Mouse (Mus musculus) neural tube, embryonic 11.5 days (tissue): ENCODE measurements around the gene Nol4l. TPM values are rescaled to one million over a fixed set of nuclear protein-coding genes. Genes with fewer than 3 reads are reported as not detected.

ENCODE experiments used
- ATAC-seq: fragments of 200-750 bp; cut with Nextera tagmentation; 2 replicates; pipeline ENCODE4 v1.8.0; 2017; ENCODE audit warnings: moderate number of reproducible peaks, mild to moderate bottlenecking, moderate TSS enrichment, moderate library complexity; ENCODE audit not compliant: insufficient read depth, low FRiP score, low TSS enrichment
- DNase-seq: peaks from one replicate; pipeline ENCODE4 v3.0.0-alpha.2; 2015; ENCODE audit warnings: low spot score
- H3K27ac ChIP-seq: fragments of 300-500 bp; sonication (generic); 2 replicates; pipeline ENCODE4 v1.5.1; 2014; ENCODE audit warnings: low read depth, mild to moderate bottlenecking, low read length
- H3K27me3 ChIP-seq: fragments of 300-500 bp; sonication (generic); 2 replicates; pipeline ENCODE4 v1.6.1; 2014; ENCODE audit warnings: mild to moderate bottlenecking, low read length, mixed read lengths; ENCODE audit not compliant: control insufficient read depth, insufficient read depth
- H3K36me3 ChIP-seq: fragments of 300-500 bp; sonication (generic); 2 replicates; pipeline ENCODE4 v1.6.1; 2014; ENCODE audit warnings: mild to moderate bottlenecking, low read length, moderate library complexity, mixed read lengths; ENCODE audit not compliant: control insufficient read depth, insufficient read depth
- H3K4me1 ChIP-seq: fragments of 300-500 bp; sonication (generic); 2 replicates; pipeline ENCODE4 v1.6.1; 2014; ENCODE audit warnings: low read length, mixed read lengths; ENCODE audit not compliant: control insufficient read depth, insufficient read depth
- H3K4me2 ChIP-seq: fragments of 300-500 bp; sonication (generic); 2 replicates; pipeline ENCODE4 v1.6.1; 2014; ENCODE audit warnings: low read depth, mild to moderate bottlenecking, moderate library complexity
- H3K4me3 ChIP-seq: fragments of 300-500 bp; sonication (generic); 2 replicates; pipeline ENCODE4 v1.5.1; 2014; ENCODE audit warnings: low read depth, low read length
- H3K9ac ChIP-seq: fragments of 300-500 bp; sonication (generic); 2 replicates; pipeline ENCODE4 v1.6.1; 2014; ENCODE audit warnings: mild to moderate bottlenecking, low read length
- H3K9me3 ChIP-seq: fragments of 300-500 bp; sonication (generic); 2 replicates; pipeline ENCODE4 v1.6.1; 2016; ENCODE audit warnings: low read length; ENCODE audit not compliant: control insufficient read depth
- WGBS: fragments of 180-500 bp; shearing (Covaris S2); extraction: QIAGEN DNeasy Blood & Tissue Kit; methylation state at CpG from one replicate; pipeline ENCODE4 v1.1.7; 2014; 5-methylcytosine and 5-hydroxymethylcytosine counted together
- polyA plus RNA-seq: library from polyadenylated mRNA; unstranded; fragments of >200 nt; fragmentation: Nextera tagmentation; extraction: Ambion mirVana; gene quantifications from 2 replicates; pipeline ENCODE4 v1.2.1, GENCODE M21; 2014

The Nol4l gene
- polyA plus RNA-seq, 1 experiment from 2014 or later = 37.5 TPM

DNA sequence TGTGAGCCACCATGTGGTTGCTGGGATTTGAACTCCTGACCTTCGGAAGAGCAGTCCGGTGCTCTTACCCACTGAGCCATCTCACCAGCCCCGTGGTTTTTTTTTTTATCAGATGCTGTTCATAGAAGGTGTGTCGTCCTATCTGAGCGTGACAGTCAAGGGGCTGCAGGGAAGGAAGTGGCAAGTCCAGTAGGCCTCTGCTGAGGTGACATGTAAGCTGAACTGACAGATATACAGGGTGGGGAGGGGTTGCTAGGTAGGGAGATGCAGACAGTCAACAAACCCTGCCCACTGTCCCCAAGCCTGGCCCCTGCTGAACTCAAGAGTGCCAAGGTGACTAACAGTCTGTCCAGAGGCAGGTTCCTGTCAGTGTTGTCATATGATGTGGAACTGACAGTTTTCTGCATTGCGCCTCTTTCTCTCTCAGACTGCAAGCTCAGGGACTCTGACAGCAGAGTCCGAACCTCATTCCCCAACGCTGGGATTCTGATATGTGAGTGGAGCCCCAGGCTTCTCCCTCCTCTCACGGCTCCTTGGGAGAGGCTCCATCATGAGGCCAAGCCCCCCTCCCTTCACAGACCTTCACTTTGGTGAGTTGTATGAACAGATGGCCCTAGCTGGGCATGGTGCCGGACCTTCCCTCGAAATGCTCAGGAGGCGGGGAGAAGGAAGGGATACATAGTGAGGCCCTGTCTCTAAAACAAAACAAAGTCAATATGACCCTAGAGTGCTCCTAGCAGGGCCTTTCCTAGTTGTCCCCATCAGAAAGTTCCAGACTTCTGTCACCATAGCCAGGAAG is 75.6 kb downstream of the Nol4l start:
- WGBS = 69% methylated on average over 12 of the region's 12 CpGs
- peaks cover 3% of the 10 kb centered on the region; the same call in 1 of the 2 replicates for H3K4me1 ChIP-seq
- no peaks in the 10 kb centered on the region for H3K36me3 ChIP-seq
- no peaks in the 10 kb centered on the region for H3K27me3 ChIP-seq
- no peak overlapping the region for H3K4me3 ChIP-seq
- no peak overlapping the region for H3K9ac ChIP-seq
- H3K9me3 ChIP-seq = no peaks in the 10 kb centered on the region
- DNase-seq = no peak
- no peak overlapping the region for H3K27ac ChIP-seq
- H3K4me2 ChIP-seq = no peak overlapping the region
- ATAC-seq = no peak

GRCm38 (mm10) chr2:153448519-153448918 is 81.3 kb downstream of the Nol4l start:
- Histone ChIP-seq H3K4me1 (no peaks in the 10 kb centered on the region; the same call in 1 of the 2 replicates), H3K36me3 (no peaks in the 10 kb centered on the region), H3K9ac (no peak overlapping the region), H3K27ac (no peak overlapping the region), H3K27me3 (no peaks in the 10 kb centered on the region), H3K4me2 (no peak overlapping the region), H3K4me3 (no peak overlapping the region), H3K9me3 (no peaks in the 10 kb centered on the region)
- WGBS = 82% methylated on average over 6 of the region's 6 CpGs
- ATAC-seq (no peak), DNase-seq (no peak)

- ATAC-seq = no peak
- H3K27me3 ChIP-seq = no peaks in the 10 kb centered on the region
- no peak for DNase-seq
- no peak overlapping the region for H3K4me3 ChIP-seq
- no peak overlapping the region for H3K9ac ChIP-seq
- H3K4me2 ChIP-seq = no peak overlapping the region
- peaks cover 7% of the 10 kb centered on the region for H3K4me1 ChIP-seq
- H3K27ac ChIP-seq = no peak overlapping the region
- WGBS = 86% methylated on average over 3 of the region's 3 CpGs
- no peaks in the 10 kb centered on the region for H3K36me3 ChIP-seq
- H3K9me3 ChIP-seq = no peaks in the 10 kb centered on the region
These were observed 82.1 kb downstream of the Nol4l start for GRCm38 (mm10) chr2:153447719-153448118.

DNA sequence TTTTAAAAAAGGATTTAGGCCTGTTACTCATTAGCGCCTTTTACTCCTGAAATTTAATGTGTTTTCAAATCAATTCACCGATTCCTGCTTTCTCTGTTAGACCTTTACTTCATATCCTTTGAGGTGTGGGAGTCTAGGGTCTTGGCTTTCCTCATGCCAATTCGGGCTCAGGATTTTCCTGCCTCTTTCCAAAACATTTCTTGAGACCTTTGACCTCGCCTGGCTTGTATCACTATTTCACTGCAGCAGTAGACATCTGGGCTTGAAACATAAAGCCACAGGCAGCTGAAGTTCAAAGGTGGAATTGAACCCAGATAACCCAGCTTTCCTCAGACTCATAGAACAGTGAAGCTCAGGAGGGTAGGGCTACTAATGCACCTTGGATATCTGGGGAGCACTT is 83.3 kb downstream of the Nol4l start:
- H3K4me1 ChIP-seq = peaks cover 19% of the 10 kb centered on the region
- DNase-seq = no peak

GRCm38 (mm10) chr2:153446017-153446408 is 83.8 kb downstream of the Nol4l start:
- H3K9ac ChIP-seq = peak overlapping the region; percentile 87
- DNase-seq (peak; percentile 65), ATAC-seq (no peak)
- no peaks in the 10 kb centered on the region for H3K9me3 ChIP-seq
- WGBS = under 1% methylated on average over 8 of the region's 8 CpGs
- H3K36me3 ChIP-seq = no peaks in the 10 kb centered on the region
- H3K27ac ChIP-seq = peak overlapping the region; percentile 96
- H3K4me3 ChIP-seq = peak overlapping the region; percentile 93
- peaks cover 24% of the 10 kb centered on the region for H3K4me1 ChIP-seq
- H3K27me3 ChIP-seq = no peaks in the 10 kb centered on the region
- peak overlapping the region; percentile 99 for H3K4me2 ChIP-seq

More for the DNA sequence above, 83.3 kb downstream of the Nol4l start:
- ATAC-seq = no peak
- Histone ChIP-seq H3K4me3 (no peak overlapping the region), H3K9me3 (no peaks in the 10 kb centered on the region), H3K36me3 (no peaks in the 10 kb centered on the region), H3K4me2 (no peak overlapping the region; the same call in 1 of the 2 replicates), H3K9ac (no peak overlapping the region), H3K27ac (no peak overlapping the region), H3K27me3 (no peaks in the 10 kb centered on the region)
- WGBS = 23% methylated on average over 4 of the region's 4 CpGs

DNA sequence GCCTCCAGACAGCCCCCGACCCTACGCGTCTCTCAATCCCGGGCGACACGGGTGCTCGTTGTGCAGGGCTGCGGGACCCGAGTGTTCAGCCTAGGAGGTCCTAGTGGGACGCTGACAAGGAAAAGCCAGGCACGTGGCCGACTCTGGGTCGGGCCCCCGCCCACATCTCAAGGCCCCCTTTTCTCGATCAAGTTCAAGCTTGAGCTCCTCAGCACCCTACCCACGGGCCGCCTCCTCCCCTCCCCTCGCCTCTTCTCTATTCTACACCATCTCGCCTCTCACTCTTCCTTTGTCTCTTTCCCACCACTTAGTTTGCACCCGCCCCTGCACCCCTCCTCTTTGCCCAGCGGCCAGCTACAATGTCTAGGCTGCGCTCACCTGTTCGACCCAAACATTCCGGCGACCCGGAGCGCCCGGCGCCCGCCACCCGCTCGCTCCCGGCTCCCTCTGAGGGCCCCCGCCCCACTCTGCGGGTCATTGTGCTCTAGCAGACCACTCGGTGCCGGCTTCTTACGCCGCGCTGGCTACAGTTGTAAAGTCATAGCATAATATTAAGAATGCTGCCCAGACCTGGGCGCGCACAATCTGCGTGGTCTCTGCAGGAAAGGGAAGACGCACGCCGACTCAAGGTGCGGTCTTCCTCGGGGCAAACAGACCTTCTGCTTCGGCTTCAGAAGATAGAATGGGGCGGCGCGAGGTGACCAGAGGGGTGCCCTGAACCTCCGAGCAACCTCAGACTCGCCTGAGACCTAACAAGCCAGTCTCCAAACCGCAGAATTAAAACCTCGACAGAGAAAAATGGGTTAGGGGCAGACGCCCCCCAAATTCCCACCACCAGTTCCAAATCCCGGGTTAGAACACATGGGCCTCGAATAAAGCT is 84.4 kb downstream of the Nol4l start:
- Histone ChIP-seq H3K27ac (peak overlapping the region; percentile 96), H3K4me1 (peaks cover 30% of the 10 kb centered on the region), H3K9me3 (no peaks in the 10 kb centered on the region), H3K36me3 (no peaks in the 10 kb centered on the region), H3K4me2 (peak overlapping the region; percentile 99), H3K9ac (peak overlapping the region; percentile 87), H3K27me3 (no peaks in the 10 kb centered on the region), H3K4me3 (peak overlapping the region; percentile 93)
- peak; percentile 41 for ATAC-seq
- DNase-seq = peak; percentile 75
- under 1% methylated on average over 58 of the region's 59 CpGs for WGBS

DNA sequence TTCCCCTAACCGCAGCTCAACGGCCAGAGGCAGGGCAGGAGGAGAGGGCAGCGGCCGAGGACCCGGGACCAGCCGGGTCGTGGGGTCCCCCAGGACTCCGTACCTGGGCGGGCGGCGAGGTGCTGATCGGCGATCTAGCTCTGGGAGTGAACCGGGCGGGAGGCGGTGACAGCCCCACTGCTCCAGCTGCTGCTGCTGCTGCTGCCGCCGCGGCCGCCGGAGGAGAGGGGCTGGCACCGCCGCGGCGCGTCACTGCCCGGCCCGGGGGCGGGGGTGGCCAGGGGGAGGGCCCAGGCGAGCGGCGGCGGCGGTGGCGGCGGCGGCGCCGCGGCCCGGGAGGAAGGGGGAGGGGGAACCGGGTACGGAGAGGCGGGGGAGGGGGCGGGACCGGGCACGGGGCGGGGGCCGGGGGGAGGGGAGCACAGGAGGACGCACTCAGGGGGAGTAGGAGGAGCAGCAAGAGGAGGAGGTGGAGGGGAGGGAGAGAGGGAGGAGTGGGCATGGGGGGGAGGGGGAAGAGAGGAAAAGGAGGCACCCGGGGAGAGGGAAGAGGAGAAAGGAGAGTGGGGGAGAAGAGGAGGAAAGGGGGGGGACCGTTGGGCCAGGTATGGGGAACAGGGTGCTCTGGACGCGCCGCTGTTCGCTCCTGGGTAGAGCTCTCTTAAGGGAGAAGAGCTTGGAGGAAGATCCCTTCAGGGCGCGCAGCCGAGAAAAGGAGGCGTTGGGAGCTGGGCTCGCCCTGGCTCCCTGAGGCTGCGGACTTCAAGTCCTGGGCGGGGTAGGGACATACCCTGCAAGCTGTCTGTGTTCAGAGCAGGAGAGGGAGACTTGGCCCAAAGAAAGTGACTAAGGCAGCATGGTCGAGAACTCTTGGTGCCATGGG is 85.3 kb downstream of the Nol4l start:
- Histone ChIP-seq H3K27ac (peak overlapping the region; percentile 96), H3K4me2 (peak overlapping the region; percentile 99), H3K4me1 (peaks cover 34% of the 10 kb centered on the region), H3K4me3 (peak overlapping the region; percentile 93), H3K9ac (peak overlapping the region; percentile 87), H3K36me3 (no peaks in the 10 kb centered on the region), H3K27me3 (no peaks in the 10 kb centered on the region), H3K9me3 (no peaks in the 10 kb centered on the region)
- DNase-seq = peak; percentile 82
- WGBS = under 1% methylated on average over 19 of the region's 64 CpGs
- ATAC-seq = peak; percentile 38
